Comparison of ENCODE assay signal across 8 mouse cellular contexts in the genomic region with DNA sequence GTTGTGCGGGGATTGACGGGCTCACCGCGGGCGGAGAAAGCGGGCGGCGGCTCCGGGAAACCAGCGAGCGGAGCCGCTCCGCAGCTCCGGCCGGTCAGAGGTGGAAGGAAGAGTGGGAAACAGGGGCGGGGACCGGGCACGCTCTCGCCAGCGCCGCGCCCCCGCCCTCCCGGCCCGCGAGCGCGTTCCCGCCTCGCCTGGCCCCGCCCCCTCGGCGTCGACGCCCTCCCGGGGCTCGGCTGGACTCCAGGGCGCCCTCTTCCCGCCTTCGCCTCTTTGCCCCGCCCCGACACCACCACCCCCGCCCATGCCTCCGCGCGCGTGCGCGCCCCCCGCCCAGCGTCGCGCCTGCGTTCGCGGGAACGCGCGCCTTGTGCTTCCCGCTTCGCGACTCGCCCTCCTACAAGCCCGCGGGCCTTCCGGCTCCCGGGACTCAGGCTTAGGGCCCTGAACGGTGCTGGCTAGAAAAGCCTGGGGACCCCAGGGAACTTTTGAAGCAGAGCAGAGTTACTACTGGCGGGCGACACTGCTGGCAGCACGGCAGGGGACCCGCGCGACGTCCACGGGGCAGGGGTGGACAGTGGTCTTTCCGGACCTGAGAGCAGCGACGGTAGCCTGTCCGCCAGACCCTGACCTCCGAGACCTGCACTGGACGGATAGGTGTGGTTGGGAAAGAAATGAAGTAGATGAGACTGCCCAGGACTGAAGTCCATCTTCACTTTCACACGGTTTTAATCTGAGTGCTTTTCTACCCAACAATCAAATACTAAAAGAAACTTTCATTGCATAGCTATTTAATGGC. TPM values are rescaled to one million over a fixed set of nuclear protein-coding genes. Genes with fewer than 3 reads are reported as not detected.
DNase-seq lines count a peak whose midpoint lies in the region; ATAC-seq and TF ChIP-seq lines count a peak whose summit lies in the region.

A gene (minus strand): TSS at position 190 of the 802 bp plus-strand sequence.

- ATAC-seq in Patski: peak; percentile 89
- peak; percentile 93 for ATAC-seq in hindbrain, embryonic 13.5 days (ENCODE audit: low FRiP score)

- peaks cover 23% of the 10 kb centered on the region for H3K4me1 ChIP-seq in hindbrain, embryonic 13.5 days (replicated peaks)

- H3K27ac ChIP-seq in hindbrain, embryonic 13.5 days: peak within 1 kb of the TSS; percentile 94

- in situ Hi-C loops in Patski (cut with MboI; ENCODE audit: low pct_unique_long_range_greater_than_20kb): no loop called here

- peak within 1 kb of the TSS; percentile 87 for H3K4me3 ChIP-seq in hindbrain, embryonic 13.5 days

- H3K9ac ChIP-seq in hindbrain, embryonic 13.5 days: peak within 1 kb of the TSS; percentile 91

- POLR2A ChIA-PET in Patski (lab: Charles Lee): no interaction called here

- TF ChIP-seq CTCF in Patski (IDR thresholded peaks at IDR 0.05): no peak

- no peaks in the 10 kb centered on the region for H3K27me3 ChIP-seq in Patski
- H3K27me3 ChIP-seq in hindbrain, embryonic 13.5 days: no peaks in the 10 kb centered on the region

- H3K4me2 ChIP-seq in hindbrain, embryonic 13.5 days: peak within 1 kb of the TSS; percentile 77

- no peaks in the 10 kb centered on the region for H3K9me3 ChIP-seq in hindbrain, embryonic 13.5 days

- CTCF ChIA-PET in Patski (lab: Charles Lee): no interaction called here

- under 1% methylated on average over 57 of the region's 83 CpGs for WGBS in hindbrain, embryonic 13.5 days

- H3K36me3 ChIP-seq in hindbrain, embryonic 13.5 days: no peaks in the 10 kb centered on the region

- DNase-seq in Patski (ENCODE audit: low read depth, low spot score): peak; percentile 66
- DNase-seq in cerebellum, postnatal 14 days: peak; percentile 96 to 97
- peak; percentile 71 to 77 for DNase-seq in frontal cortex, postnatal 14 days (ENCODE audit: low spot score in 2 of 2)
- DNase-seq in layer of hippocampus, postnatal 25 days (ENCODE audit: extremely low spot score in 1 of 2, low spot score in 1 of 2): peak; percentile 77 to 88
- peak; percentile 90 for DNase-seq in lung, postnatal 25 days (ENCODE audit: low spot score)
- DNase-seq in retina, embryonic 14.5 days (ENCODE audit: low spot score): peak; percentile 92
- DNase-seq in thymus, postnatal 4 days: peak; percentile 98

RNA-seq across cellular contexts. Expression of the gene that starts here (rescaled TPM):
- polyA plus RNA-seq in Patski (2021): 41.4 TPM
- 21.5 and 22.2 TPM in 2 replicates for polyA plus RNA-seq in hindbrain, embryonic 13.5 days (2015; fragmentation: Nextera tagmentation; extraction: Ambion mirVana)
- total RNA-seq in layer of hippocampus, postnatal 25 days (2021): 10 to 100 TPM; 30.0 to 37.7 TPM

Comparison
In these comparisons a context has a peak if more than half of its experiments do, and no peak if none do; other contexts are left out.
1. Peak in every context shown above with its lines: DNase-seq, ATAC-seq, H3K4me3 ChIP-seq and H3K27ac ChIP-seq.